Mouse (Mus musculus) cerebellum, adult 2 months (tissue): Measurements from ENCODE around the gene Colgalt2.

Source experiments
- CTCF ChIP-seq: fragments of 200-500 bp; IDR thresholded peaks from 2 replicates; pipeline ENCODE4 v1.5.1; 2011; ENCODE audit warnings: low read depth, mild to moderate bottlenecking, control low read depth, low read length, moderate library complexity, borderline replicate concordance; ENCODE audit not compliant: insufficient read depth
- POLR2A ChIP-seq: fragments of 200-500 bp; IDR thresholded peaks from 2 replicates; pipeline ENCODE4 v1.6.1; 2011; ENCODE audit warnings: low read length, control low read depth, borderline replicate concordance; ENCODE audit not compliant: insufficient read depth

DNA sequence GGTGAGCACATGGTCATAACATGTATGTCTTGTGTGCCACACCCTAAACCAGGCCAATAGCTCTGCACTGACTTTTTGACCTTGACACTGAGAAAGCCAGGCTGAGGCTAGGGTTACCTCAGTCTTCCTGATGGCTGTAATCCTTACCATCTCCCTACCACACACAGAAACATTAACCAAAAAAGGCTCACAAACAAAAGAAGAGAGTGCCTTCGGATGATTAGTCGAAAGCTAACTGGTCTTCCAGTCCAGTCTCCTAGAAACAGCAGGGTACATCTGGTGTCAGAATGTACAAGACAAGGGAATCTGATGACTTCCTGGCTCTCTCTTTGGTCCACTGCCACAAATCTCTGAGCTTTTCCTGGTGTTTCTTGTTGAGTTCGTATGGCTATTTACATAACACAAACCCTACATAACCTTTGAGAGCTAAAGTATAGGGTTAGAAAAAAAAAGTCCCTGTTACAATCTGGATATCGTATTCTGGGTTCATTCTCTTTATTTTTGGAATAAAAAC lies 117.5 kb downstream of the Colgalt2 start:
- TF ChIP-seq POLR2A (no peak), CTCF (no peak)
